Mouse (Mus musculus) MEL (cell line): Measurements from ENCODE around the gene Clhc1. TPM values are rescaled to one million over a fixed set of nuclear protein-coding genes. Genes with fewer than 3 reads are reported as not detected.

Experiments
- DNase-seq: peaks from one replicate; pipeline ENCODE4 v3.0.0; 2011; ENCODE audit warnings: low read depth, low spot score
- H3K27ac ChIP-seq: 2 replicates; pipeline ENCODE4 v1.5.1; 2012; ENCODE audit warnings: low read depth, mild to moderate bottlenecking, control low read depth, low read length, moderate library complexity; ENCODE audit not compliant: control insufficient read depth
- H3K27me3 ChIP-seq, 2 experiments: fragments of 150-350 bp in 1 of 2; sonication (generic) in 1 of 2; 2 replicates each; pipeline ENCODE4 v1.6.1; 2012; ENCODE audit warnings: low read length in 2 of 2, mild to moderate bottlenecking in 2 of 2, improper control_type of control experiment in 1 of 2, moderate library complexity in 1 of 2; ENCODE audit not compliant: insufficient read depth in 2 of 2, control insufficient read depth in 1 of 2
- H3K36me3 ChIP-seq, 2 experiments: 2 replicates each; pipeline ENCODE4 v1.6.1; 2012 to 2014; ENCODE audit warnings: low read length in 2 of 2, improper control_type of control experiment in 1 of 2, inconsistent platforms in 1 of 2, mild to moderate bottlenecking in 1 of 2; ENCODE audit not compliant: insufficient read depth in 2 of 2, control insufficient read depth in 1 of 2
- H3K4me1 ChIP-seq, 2 experiments: fragments of 150-350 bp in 1 of 2; sonication (generic) in 1 of 2; 2 replicates each; pipeline ENCODE4 v1.6.1; 2012; ENCODE audit warnings: low read length in 2 of 2, improper control_type of control experiment in 1 of 2, mild to moderate bottlenecking in 1 of 2; ENCODE audit not compliant: insufficient read depth in 2 of 2, control insufficient read depth in 1 of 2
- H3K4me3 ChIP-seq, 2 experiments: fragments of 150-350 bp in 1 of 2; sonication (generic) in 1 of 2; 2 replicates each; pipeline ENCODE4 v1.5.1; 2012; ENCODE audit warnings: low read depth in 2 of 2, low read length in 2 of 2, mild to moderate bottlenecking in 2 of 2, moderate library complexity in 2 of 2, control low read depth in 1 of 2, improper control_type of control experiment in 1 of 2; ENCODE audit not compliant: control insufficient read depth in 1 of 2, insufficient read depth in 1 of 2
- H3K79me2 ChIP-seq: 2 replicates; pipeline ENCODE4 v1.6.1; 2012; ENCODE audit warnings: mild to moderate bottlenecking, low read length, moderate library complexity; ENCODE audit not compliant: control insufficient read depth, poor library complexity, insufficient read depth
- H3K9ac ChIP-seq: 2 replicates; pipeline ENCODE4 v1.6.1; 2012; ENCODE audit warnings: low read depth, mild to moderate bottlenecking, control low read depth, low read length, moderate library complexity; ENCODE audit not compliant: control insufficient read depth, poor library complexity, severe bottlenecking
- H3K9me3 ChIP-seq: fragments of 150-350 bp; sonication (generic); replicated peaks from 2 replicates; pipeline ENCODE4 v1.6.1; 2012; ENCODE audit warnings: mild to moderate bottlenecking, low read length, improper control_type of control experiment, moderate library complexity; ENCODE audit not compliant: insufficient read depth
- BHLHE40 ChIP-seq: IDR thresholded peaks from 2 replicates; pipeline ENCODE4 v1.6.1; 2012; ENCODE audit warnings: low read depth, mild to moderate bottlenecking, inconsistent platforms, low read length, improper control_type of control experiment, borderline replicate concordance
- CHD1 ChIP-seq: IDR thresholded peaks from 2 replicates; pipeline ENCODE4 v1.6.1; 2012; ENCODE audit warnings: low read depth, mild to moderate bottlenecking, inconsistent platforms, low read length, improper control_type of control experiment
- CHD2 ChIP-seq: IDR thresholded peaks from 2 replicates; pipeline ENCODE4 v1.6.1; 2011; ENCODE audit warnings: low read length, improper control_type of control experiment
- E2F4 ChIP-seq: IDR thresholded peaks from 2 replicates; pipeline ENCODE4 v1.6.1; 2011; ENCODE audit warnings: low read depth, low read length, improper control_type of control experiment, borderline replicate concordance
- ELF1 ChIP-seq: IDR thresholded peaks from 2 replicates; pipeline ENCODE4 v1.6.1; 2014; ENCODE audit warnings: low read depth, mild to moderate bottlenecking, inconsistent platforms, low read length, improper control_type of control experiment, moderate library complexity
- EP300 ChIP-seq, 2 experiments: IDR thresholded peaks; 2 replicates each; pipeline ENCODE4 v1.6.1; 2011; ENCODE audit warnings: improper control_type of control experiment in 2 of 2, low read length in 2 of 2, low read depth in 1 of 2, mild to moderate bottlenecking in 1 of 2
- ETS1 ChIP-seq: IDR thresholded peaks from 2 replicates; pipeline ENCODE4 v1.6.1; 2012; ENCODE audit warnings: low read depth, mild to moderate bottlenecking, inconsistent platforms, low read length, improper control_type of control experiment, moderate library complexity
- GATA1 ChIP-seq: IDR thresholded peaks from 2 replicates; pipeline ENCODE4 v1.6.1; 2011; ENCODE audit warnings: low read depth, low read length, improper control_type of control experiment
- HCFC1 ChIP-seq: IDR thresholded peaks from 2 replicates; pipeline ENCODE4 v1.6.1; 2012; ENCODE audit warnings: low read depth, mild to moderate bottlenecking, inconsistent platforms, low read length, improper control_type of control experiment, moderate library complexity
- JUND ChIP-seq: IDR thresholded peaks from 2 replicates; pipeline ENCODE4 v1.6.1; 2011; ENCODE audit warnings: low read depth, mild to moderate bottlenecking, improper control_type of control experiment, low read length
- MAZ ChIP-seq: IDR thresholded peaks from 2 replicates; pipeline ENCODE4 v1.6.1; 2012; ENCODE audit warnings: low read depth, mild to moderate bottlenecking, inconsistent platforms, low read length, improper control_type of control experiment
- MXI1 ChIP-seq: IDR thresholded peaks from 2 replicates; pipeline ENCODE4 v1.6.1; 2011; ENCODE audit warnings: mild to moderate bottlenecking, low read depth, low read length, improper control_type of control experiment
- MYC ChIP-seq: IDR thresholded peaks from 2 replicates; pipeline ENCODE4 v1.6.1; 2011; ENCODE audit warnings: low read depth, mild to moderate bottlenecking, low read length, improper control_type of control experiment, moderate library complexity
- NRF1 ChIP-seq: IDR thresholded peaks from 2 replicates; pipeline ENCODE4 v1.6.1; 2014; ENCODE audit warnings: low read depth, mild to moderate bottlenecking, inconsistent platforms, low read length, improper control_type of control experiment, moderate library complexity; ENCODE audit not compliant: poor library complexity, insufficient read depth, severe bottlenecking
- POLR2A ChIP-seq, 2 experiments: IDR thresholded peaks; 2 replicates each; pipeline ENCODE4 v1.6.1; 2011 to 2012; ENCODE audit warnings: low read length in 2 of 2, mild to moderate bottlenecking in 2 of 2, control low read depth in 1 of 2, improper control_type of control experiment in 1 of 2, low read depth in 1 of 2, moderate library complexity in 1 of 2; ENCODE audit not compliant: control insufficient read depth in 1 of 2, insufficient read depth in 1 of 2, poor library complexity in 1 of 2
- POLR2AphosphoS2 ChIP-seq: IDR thresholded peaks from 2 replicates; pipeline ENCODE4 v1.6.1; 2011; ENCODE audit warnings: low read length, improper control_type of control experiment
- RCOR1 ChIP-seq: IDR thresholded peaks from 2 replicates; pipeline ENCODE4 v1.6.1; 2012; ENCODE audit warnings: low read depth, mild to moderate bottlenecking, inconsistent platforms, low read length, improper control_type of control experiment
- SMC3 ChIP-seq: IDR thresholded peaks from 2 replicates; pipeline ENCODE4 v1.6.1; 2011; ENCODE audit warnings: low read depth, low read length, improper control_type of control experiment
- TAL1 ChIP-seq: IDR thresholded peaks from 2 replicates; pipeline ENCODE4 v1.6.1; 2012; ENCODE audit warnings: mild to moderate bottlenecking, inconsistent platforms, low read length, moderate library complexity, mixed read lengths
- TBP ChIP-seq: IDR thresholded peaks from 2 replicates; pipeline ENCODE4 v1.8.0; 2011; ENCODE audit warnings: low read depth, low read length, improper control_type of control experiment
- TCF12 ChIP-seq: IDR thresholded peaks from 2 replicates; pipeline ENCODE4 v1.6.1; 2014; ENCODE audit warnings: low read depth, mild to moderate bottlenecking, inconsistent platforms, low read length, improper control_type of control experiment, moderate library complexity
- USF1 ChIP-seq: IDR thresholded peaks from 2 replicates; pipeline ENCODE4 v1.6.1; 2014; ENCODE audit warnings: low read depth, mild to moderate bottlenecking, inconsistent platforms, low read length, improper control_type of control experiment, moderate library complexity
- USF2 ChIP-seq, 2 experiments: IDR thresholded peaks; 2 replicates each; pipeline ENCODE4 v1.6.1; 2011 to 2012; ENCODE audit warnings: improper control_type of control experiment in 2 of 2, low read length in 2 of 2, borderline replicate concordance in 1 of 2, inconsistent platforms in 1 of 2, low read depth in 1 of 2, mild to moderate bottlenecking in 1 of 2; ENCODE audit not compliant: insufficient read depth in 1 of 2
- ZC3H11A ChIP-seq: IDR thresholded peaks from 2 replicates; pipeline ENCODE4 v1.6.1; 2012; ENCODE audit warnings: low read depth, mild to moderate bottlenecking, inconsistent platforms, low read length, improper control_type of control experiment
- ZNF384 ChIP-seq: IDR thresholded peaks from 2 replicates; pipeline ENCODE4 v1.6.1; 2012; ENCODE audit warnings: low read depth, mild to moderate bottlenecking, inconsistent platforms, low read length, improper control_type of control experiment
- polyA plus RNA-seq, 2 experiments: library from polyadenylated mRNA; stranded (reverse) in 1 of 2; unstranded in 1 of 2; fragments of >175 nt in 1 of 2; fragments of >200 nt in 1 of 2; gene quantifications; 2 replicates each; pipeline versions ENCODE4 v1.2.1 to v1.2.4; 2012; ENCODE audit warnings: low replicate concordance in 2 of 2, low read depth in 1 of 2; ENCODE audit not compliant: insufficient read length in 2 of 2, insufficient read depth in 1 of 2, missing spikeins in 1 of 2
- total RNA-seq: library from RNA; depleted of rRNA; stranded (reverse); fragments of 300-350 nt; gene quantifications from 2 replicates; pipeline ENCODE4 v1.2.3, GENCODE M21; 2012

Clhc1 gene
- total and polyA plus RNA-seq, 3 experiments, result 0.08 to 0.62 TPM; not detected in 1

GRCm38 (mm10) chr11:29609756-29610468 lies 62.2 kb downstream of the Clhc1 start:
- no peak overlapping the region for H3K27ac ChIP-seq
- H3K79me2 ChIP-seq, result no peaks in the 10 kb centered on the region
- peaks cover 0 to 2% of the 10 kb centered on the region in 2 experiments; a peak in 1 of 4 replicates for H3K36me3 ChIP-seq
- peaks cover 5 to 6% of the 10 kb centered on the region in 2 experiments for H3K27me3 ChIP-seq
- DNase-seq, result peak; percentile 54
- no peak overlapping the region for H3K4me3 ChIP-seq
- TF ChIP-seq MAZ (no peak), MYC (peak; percentile 26; the same call in 1 of the 2 replicates), ZC3H11A (no peak), RCOR1 (no peak), USF1 (no peak), GATA1 (peak; percentile 65), MXI1 (peak; percentile 48; the same call in 1 of the 2 replicates), ZNF384 (no peak), HCFC1 (no peak), JUND (no peak)
- no peaks in the 10 kb centered on the region for H3K9me3 ChIP-seq
- no peak overlapping the region for H3K9ac ChIP-seq
- H3K4me1 ChIP-seq, result 0 out of 4 replicates have a peak, but pooled peaks cover 0 to 4% of the 10 kb centered on the region in 2 experiments

- Histone ChIP-seq H3K27ac (no peak overlapping the region), H3K79me2 (no peaks in the 10 kb centered on the region), H3K9me3 (no peaks in the 10 kb centered on the region), H3K9ac (no peak overlapping the region), H3K27me3 (peaks cover 4 to 8% of the 10 kb centered on the region in 2 experiments), H3K4me1 (0 out of 4 replicates have a peak, but pooled peaks cover 0 to 4% of the 10 kb centered on the region in 2 experiments), H3K36me3 (peaks cover 0 to 2% of the 10 kb centered on the region in 2 experiments; a peak in 1 of 4 replicates), H3K4me3 (no peak overlapping the region)
- TF ChIP-seq ELF1 (no peak), USF1 (no peak), POLR2AphosphoS2 (no peak), SMC3 (no peak)
- DNase-seq, result no peak
Observed at GRCm38 (mm10) chr11:29612007-29612406, 64.3 kb downstream of the Clhc1 start.

GRCm38 (mm10) chr11:29613185-29613735 lies 65.5 kb downstream of the Clhc1 start:
- Histone ChIP-seq H3K36me3 (peaks cover 0 to 2% of the 10 kb centered on the region in 2 experiments; a peak in 1 of 4 replicates), H3K27me3 (peaks cover 4 to 8% of the 10 kb centered on the region in 2 experiments), H3K4me3 (no peak overlapping the region), H3K27ac (no peak overlapping the region), H3K9me3 (no peaks in the 10 kb centered on the region), H3K4me1 (0 out of 4 replicates have a peak, but pooled peaks cover 0 to 4% of the 10 kb centered on the region in 2 experiments), H3K79me2 (no peaks in the 10 kb centered on the region), H3K9ac (no peak overlapping the region)
- DNase-seq, result no peak
- TF ChIP-seq NRF1 (no peak), TAL1 (no peak), BHLHE40 (no peak), CHD2 (no peak), USF2 (IDR thresholded peaks at IDR 0.05; ENCODE audit: borderline replicate concordance in 1 of 2, insufficient read depth in 1 of 2, low read depth in 1 of 2, low read length in 2 of 2) (no peak), MYC (no peak), POLR2A (IDR thresholded peaks at IDR 0.05; ENCODE audit: control insufficient read depth in 1 of 2, insufficient read depth in 1 of 2, low read depth in 1 of 2, low read length in 2 of 2, poor library complexity in 1 of 2) (no peak), TBP (no peak), GATA1 (no peak), EP300 (IDR thresholded peaks at IDR 0.05; ENCODE audit: low read depth in 1 of 2, low read length in 2 of 2) (no peak), MXI1 (no peak), MAZ (no peak), CHD1 (no peak), E2F4 (no peak), ETS1 (no peak), TCF12 (no peak)
